Mouse (Mus musculus): ENCODE measurements around the gene Zswim5.
"Not testable (repeated sequence)": the region's sequence is repeated elsewhere in the genome, so short reads cannot be mapped to it uniquely, and the experiment has no call there.

The Zswim5 gene

DNA sequence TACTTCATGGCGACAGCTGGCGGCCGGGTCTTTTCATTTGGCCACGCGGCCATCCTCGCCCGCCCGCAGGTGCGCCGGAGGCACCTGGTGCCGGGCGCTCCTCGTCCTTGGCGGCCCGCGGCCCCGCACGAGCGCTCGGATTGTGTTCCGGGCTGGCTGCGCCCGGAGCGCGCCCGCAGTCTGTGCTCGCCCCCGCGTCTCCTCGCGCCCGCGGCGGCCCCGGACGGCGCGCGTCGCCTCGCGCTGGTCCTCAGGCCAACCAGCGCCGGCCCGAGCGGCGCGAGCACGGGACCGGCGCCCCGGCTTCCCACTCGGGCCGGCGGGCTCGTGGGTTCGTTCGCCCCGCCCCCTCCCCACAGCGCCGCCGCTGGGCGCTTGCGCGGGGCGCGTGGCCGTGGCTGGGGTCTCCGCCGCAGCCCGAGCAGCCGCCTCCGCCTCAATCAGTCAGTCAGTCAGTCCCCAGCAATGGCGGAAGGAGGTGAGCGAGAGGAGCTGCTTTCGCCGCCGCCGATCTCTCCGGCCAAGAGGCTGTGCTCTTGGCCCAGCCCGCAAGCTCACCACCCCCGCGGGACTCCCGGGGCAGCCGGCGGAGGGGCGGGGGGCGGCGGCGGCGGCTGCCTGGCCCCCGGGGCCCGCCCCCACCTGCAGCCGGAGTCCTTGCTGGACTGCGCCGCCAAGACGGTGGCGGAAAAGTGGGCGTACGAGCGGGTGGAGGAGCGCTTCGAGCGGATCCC is at the start of gene Zswim5:
TSS of gene Zswim5 (plus strand) at position 382 of the 734 bp plus-strand sequence.
- peak; percentile 70 to 77 for DNase-seq (ENCODE audit: low spot score in 2 of 2)

DNA sequence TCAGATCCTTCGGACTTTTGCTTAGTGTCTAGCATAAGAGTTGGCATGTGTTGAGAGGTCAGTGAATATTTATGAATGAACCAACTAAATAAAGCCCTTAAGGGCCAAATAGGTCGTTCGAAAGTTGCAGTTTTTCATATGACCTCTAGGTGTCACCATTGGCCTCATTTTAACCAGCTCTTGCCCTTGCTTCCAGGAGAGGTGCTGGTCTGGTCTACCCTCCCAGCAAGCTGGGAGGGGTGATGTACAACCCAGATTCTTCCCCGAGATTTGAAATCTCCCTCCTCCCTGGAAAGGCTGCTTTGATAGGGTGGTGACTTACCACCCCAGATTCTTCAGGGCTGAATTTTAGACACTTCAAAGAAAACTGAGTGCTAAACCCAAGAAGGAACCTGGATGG is 49.4 kb upstream of the Zswim5 start:
- DNase-seq (ENCODE audit: low spot score in 2 of 2), result peak in 1 of 2 experiments; percentile 56

DNA sequence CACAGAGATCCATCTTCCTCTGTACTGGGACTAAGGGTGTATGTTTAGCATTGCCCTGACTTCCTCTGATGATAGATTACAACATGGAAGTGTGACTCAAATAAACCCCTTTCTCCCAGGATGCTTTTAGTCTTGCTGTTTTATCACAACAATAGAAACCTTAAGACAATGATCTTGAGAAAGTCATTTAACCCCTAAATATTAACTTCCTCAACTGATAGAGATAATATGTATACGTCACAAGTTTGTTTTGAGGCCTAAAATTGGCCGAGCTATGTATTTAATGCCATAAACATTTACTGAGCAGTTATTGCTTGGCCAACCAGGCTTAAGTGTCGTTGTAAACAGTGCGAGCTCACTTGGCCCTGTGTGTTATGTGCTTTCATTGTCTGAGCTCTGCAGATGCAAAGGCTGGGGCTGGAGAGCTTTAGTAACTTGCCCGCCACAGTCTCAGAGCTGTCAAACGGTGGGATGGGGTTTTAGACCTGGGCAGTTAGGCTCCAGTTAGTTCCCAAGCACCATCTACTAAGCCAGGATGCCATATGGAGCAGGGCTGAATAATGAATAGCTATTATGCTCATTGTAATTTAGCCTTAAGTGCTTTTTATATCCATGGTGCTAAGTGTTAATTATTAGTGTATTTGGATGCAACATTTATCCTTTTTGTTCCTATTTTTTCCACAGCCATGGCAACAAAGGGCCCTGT is 47.7 kb upstream of the Zswim5 start:
- DNase-seq (ENCODE audit: low spot score in 2 of 2), result no peak

DNA sequence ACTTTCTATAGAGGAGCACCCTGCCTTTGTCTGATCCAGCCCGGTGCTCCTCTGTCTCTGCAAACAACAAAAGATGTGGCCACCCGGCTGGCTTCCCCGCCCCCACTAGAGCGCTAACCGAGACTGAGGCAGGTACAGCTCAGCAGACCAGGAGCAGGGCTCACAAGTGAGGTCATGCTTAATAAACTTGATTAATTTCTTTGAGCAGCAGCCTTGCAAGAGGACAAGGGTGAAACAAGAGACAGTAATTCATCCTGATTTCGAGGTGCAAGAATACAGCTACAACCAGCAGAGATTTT is 47.2 kb upstream of the Zswim5 start:
- no peak for DNase-seq (ENCODE audit: low spot score in 2 of 2)

DNA sequence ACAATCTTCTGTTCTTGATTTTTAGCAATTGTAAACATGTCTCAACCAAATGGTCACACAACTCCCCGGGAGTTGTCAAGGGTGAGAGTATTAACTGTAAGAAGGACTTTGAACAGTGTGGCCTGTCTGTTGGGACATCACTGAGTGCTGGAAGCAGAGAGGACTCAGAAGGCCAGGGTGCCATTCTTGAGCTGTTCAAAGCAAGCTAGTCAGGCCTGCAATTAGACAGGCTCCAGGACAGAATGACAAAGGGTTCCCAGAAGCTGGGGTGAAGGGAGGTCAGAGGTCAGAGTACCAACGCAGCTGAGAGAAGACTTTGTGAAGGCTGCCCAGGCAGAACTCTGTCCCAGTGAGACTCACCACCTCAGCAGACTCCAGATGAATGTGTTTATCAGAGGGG is 38.2 kb upstream of the Zswim5 start:
- no peak for DNase-seq (ENCODE audit: low spot score in 2 of 2)

DNA sequence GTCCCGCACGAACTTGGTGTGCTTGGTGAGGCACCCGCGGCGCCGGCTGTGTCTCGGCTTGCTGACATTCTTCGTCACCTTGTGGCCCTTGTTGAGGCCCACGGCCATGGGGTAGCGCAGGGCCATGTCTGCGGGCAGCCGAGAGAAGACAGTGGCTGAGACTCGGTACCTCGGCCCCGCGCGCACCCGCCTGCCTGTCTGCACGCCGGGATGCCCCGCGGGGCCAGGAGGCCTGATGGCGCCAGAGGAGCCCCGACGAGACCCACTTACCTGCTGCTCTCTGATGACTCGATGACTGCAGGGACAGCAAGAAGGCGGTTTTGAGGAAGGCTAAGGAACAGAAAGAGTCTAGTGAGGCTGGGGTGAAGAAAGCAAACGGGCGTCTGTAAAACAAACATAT is 37.1 kb upstream of the Zswim5 start:
- not testable (repeated sequence) for DNase-seq (ENCODE audit: low spot score in 2 of 2)

DNA sequence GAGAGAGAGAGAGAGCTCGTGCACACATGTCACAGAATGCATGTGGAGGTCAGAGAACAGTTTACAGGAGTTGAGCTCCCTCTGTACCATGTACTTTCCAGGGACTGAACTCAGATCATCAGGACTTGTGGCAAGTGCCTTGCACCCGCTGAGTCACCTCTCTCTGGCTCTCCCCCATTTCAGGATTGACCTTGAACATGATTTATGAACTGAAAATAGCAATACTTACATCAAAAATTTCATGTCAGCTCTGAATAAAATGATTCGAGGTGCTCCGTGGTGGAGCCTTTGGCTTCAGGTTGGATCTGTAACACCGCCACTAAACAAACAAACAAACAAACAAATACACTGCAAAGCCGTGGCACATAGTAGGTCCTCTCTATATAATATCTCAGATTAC is 36.3 kb upstream of the Zswim5 start:
- DNase-seq (ENCODE audit: low spot score in 2 of 2), result no peak

DNA sequence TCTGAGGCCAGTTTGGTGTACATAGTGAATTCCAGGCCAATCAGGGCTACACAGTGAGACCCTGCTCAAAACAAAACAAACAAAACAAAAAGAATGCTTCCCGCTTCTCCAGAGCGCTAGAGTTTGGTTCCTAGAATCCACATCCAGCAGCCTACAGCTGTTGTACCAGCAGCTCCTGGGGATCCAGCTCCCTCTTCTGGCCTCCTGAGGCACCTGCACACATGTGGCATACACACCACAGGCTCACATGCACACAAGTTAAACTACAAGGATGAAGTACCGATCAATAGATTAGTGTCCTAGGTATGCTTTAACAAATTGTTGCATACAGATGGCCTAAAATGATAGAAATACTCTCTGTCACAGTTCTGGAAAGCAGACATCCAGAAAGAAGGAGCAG is 32.9 kb upstream of the Zswim5 start:
- DNase-seq (ENCODE audit: low spot score in 2 of 2), result no peak

DNA sequence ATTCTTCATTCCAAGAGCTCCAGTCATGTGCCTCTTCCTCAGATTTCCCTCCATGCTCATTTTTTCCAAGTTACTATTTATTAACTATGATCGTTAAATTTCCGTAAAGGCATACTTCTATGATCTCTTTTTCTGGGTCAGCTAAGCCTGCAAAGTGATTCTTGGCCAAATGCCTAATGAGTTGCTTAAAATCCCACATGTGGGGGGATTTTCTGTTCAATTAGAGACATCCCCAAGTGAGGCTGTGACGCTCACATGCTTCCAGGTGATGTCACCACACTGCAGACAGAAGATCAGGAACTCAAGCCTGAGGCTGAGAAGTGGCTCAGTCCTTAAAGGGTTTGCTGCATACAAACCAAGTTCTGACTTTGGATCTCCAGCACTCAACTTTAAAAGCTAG is 27.3 kb upstream of the Zswim5 start:
- DNase-seq (ENCODE audit: low spot score in 2 of 2), result no peak

DNA sequence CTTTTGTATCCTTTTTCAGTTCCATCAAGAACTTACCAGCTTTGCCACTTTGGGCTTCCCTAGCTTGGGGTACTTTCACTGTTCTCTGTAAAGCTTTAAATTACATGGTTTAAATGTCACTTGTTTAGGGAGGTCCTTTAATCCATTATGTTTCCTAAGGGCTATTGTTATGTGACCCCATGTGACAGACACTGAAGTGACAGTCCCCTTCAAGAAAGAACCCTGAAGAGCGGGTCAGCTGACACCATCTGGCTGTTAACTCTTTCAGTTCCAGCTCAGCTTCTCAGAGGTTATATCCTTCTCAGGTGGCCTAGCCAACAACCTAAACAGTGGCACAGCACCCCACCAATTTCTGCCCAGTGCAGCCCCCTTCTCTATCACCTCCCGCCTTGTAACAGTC is 22.9 kb upstream of the Zswim5 start:
- DNase-seq (ENCODE audit: low spot score in 2 of 2), result no peak

DNA sequence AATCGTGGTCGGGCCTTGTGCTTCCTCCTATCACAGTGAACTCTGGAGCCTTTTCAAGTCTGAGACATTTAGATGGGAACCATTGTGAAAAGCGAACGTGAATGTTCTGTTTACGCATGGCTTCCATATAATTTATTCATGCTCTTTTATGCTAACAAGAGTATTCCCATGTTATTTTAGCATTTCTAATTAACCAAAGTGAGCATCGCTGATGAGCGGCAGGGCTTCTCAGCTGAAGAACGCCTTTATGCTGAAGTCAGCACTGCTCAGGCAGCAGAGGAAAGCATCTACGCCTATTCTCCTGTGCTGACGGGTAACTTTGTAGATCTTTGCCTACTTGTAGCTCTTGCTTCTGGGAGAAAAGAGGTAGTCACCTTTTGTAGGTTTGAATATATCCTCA is 20.0 kb upstream of the Zswim5 start:
- no peak for DNase-seq (ENCODE audit: low spot score in 2 of 2)

DNA sequence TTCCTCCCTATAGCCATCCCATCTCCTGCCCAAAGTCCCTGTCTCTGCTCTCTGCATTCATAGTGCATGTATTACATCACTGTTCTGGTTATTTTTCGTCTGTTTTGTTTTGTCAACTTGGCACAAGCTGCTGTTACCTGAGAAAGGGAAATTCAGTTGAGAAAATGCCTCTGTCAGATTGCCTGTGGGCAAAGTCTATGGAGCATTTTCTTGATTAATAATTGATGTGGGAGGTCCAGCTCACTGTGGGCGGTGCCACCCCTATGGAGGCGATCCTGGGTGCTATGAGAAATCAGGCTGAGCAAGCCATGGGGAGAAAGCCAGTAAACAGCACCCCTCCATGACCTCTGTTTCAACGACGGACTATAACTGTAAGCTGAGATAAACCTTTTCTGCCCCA is 17.5 kb upstream of the Zswim5 start:
- DNase-seq (ENCODE audit: low spot score in 2 of 2), result no peak

DNA sequence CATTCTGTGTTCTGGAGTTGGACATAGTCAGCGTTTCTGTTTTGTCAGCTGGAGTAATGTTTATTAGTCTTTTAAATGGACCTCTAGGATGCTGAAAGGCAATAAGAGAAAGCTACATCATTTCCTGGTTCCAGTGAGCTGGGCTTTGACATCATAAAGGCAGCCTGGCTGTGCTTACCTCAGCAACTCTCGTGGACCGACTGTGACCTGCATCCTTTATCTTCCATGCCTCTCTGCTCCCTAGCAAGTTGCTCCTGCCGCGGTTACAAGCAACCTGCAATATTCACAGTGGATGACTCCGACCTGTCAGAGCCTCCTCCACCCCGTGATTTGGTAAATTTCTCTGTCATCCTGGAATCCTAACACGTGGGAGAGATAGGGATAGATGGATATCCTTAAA is 15.2 kb upstream of the Zswim5 start:
- DNase-seq (ENCODE audit: low spot score in 2 of 2), result no peak

DNA sequence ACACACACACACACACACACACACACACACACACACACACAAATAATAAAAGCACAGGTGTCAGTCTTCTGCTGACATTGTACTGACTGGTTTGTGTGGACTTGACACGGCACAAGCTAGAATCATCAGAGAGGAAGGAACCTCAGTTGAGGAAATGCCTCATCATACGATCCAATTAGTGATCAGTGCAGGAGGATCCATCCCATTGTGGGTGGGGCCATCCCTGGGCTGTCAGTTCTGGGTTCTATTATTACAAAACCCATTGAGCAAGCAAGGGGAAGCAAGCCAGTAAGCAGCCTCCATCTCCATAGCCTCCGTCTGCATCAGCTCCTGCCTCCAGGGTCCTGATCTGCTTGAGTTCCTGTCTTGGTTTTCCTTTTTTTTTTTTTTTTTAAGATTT is 7.3 kb upstream of the Zswim5 start:
- no peak for DNase-seq (ENCODE audit: low spot score in 2 of 2)

DNA sequence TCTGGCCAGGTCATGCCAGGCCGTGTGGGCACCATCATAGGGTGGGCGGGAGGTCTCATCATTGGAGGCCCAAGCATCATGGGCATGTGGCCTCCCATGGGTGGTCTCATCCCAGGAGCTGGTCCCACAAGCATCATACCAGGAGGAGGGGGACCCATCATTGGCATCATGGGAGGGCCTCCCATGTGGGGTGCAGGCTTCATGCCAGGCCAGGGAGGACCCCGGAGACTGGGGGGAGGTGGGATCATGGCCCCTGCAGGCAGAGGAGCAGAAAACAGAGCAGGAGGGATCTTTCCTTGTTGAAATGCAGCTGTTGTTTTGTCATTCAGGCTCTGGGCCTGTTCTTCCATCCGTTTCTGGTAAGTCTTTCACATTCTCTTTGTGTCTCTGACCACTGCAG is 2.6 kb upstream of the Zswim5 start:
- no peak for DNase-seq (ENCODE audit: low spot score in 2 of 2)

DNA sequence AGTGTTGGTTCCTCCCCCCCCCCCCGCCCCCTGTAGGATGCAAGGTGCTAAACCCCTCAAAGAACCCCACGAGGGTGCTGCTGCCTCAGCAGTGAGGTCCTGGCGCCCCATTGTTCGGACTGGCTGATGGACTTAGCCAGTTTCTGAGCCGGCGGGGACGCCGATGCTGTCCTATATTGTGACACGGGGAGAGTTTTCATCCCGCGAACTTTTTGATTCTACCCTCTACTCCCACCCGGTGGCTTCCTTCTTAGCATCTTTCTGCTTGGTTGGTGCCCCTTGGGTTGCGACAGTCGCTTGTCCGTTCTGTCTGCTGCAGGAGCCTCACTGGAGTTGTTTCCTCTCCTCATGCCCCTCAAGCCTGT is 564 bp upstream of the Zswim5 start:
- DNase-seq (ENCODE audit: low spot score in 2 of 2), result peak in 1 of 2 experiments; percentile 49

DNA sequence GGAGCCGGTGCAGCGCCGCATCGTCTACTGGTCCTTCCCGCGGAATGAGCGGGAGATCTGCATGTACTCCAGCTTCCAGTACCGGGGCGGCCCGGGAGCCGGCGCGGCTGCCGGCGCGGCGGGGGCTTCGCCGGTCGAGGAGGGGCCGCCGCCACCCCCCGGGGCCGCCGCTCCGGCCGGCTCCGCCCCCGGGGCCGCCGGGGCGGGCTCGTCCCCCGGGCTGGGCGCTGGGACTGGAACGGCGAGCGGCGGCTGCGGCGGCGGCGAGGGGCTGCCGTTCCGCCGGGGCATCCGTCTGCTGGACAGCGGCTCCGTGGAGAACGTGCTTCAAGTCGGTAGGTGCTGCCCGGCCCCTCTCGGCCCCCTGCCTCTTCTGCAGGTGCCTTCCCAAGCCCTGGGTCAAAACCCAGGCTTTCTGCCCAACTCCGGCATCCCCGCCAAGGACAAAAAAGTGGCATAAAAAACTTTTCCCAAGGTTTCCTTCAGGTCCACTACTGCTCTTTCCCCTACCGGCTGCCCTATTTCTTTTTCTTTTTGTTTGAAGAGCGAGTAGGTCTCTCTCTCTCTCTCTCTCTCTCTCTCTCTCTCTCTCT is 649 bp downstream of the Zswim5 start:
- peak; percentile 23 to 31 for DNase-seq (ENCODE audit: low spot score in 2 of 2)

DNA sequence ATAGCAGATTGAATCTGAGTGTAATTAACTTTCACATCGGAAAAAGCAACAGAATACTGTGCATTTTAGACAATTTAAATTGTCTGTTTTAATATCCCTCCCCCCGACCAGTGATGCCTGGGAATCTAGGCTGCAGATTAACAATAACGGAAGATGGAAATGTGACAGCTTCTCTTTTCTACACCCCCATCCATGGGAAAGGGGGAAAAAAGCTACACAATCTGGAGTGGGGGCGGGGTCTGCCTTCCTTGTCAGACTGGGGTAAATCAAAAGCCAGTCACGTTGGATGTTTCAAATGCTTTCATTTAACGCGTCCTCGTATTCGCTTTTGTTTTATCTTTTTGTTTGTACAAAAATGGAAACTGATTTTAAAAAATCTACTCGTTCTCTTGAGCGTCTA is 1.3 kb downstream of the Zswim5 start:
- peak; percentile 12 to 23 for DNase-seq (ENCODE audit: low spot score in 2 of 2)

DNA sequence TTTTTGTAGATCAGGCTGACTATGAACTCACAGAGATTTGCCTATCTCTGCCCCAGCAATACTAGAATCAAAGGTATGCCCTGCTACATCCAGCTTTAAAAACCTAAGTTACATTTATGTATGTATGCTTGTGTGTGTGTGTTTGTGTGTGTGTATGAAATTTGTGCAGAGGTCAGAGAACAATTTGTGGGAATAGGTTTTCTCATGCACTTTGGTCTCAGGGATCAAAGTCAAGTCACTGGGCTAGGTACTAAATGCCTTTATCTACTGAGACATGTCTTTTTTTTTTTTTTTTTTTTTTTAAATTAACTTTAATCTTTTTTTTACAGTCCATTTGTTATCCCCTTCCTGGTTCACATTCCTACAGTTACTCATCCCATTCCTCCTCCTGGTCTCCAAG is 5.5 kb downstream of the Zswim5 start:
- DNase-seq (ENCODE audit: low spot score in 2 of 2), result no peak

DNA sequence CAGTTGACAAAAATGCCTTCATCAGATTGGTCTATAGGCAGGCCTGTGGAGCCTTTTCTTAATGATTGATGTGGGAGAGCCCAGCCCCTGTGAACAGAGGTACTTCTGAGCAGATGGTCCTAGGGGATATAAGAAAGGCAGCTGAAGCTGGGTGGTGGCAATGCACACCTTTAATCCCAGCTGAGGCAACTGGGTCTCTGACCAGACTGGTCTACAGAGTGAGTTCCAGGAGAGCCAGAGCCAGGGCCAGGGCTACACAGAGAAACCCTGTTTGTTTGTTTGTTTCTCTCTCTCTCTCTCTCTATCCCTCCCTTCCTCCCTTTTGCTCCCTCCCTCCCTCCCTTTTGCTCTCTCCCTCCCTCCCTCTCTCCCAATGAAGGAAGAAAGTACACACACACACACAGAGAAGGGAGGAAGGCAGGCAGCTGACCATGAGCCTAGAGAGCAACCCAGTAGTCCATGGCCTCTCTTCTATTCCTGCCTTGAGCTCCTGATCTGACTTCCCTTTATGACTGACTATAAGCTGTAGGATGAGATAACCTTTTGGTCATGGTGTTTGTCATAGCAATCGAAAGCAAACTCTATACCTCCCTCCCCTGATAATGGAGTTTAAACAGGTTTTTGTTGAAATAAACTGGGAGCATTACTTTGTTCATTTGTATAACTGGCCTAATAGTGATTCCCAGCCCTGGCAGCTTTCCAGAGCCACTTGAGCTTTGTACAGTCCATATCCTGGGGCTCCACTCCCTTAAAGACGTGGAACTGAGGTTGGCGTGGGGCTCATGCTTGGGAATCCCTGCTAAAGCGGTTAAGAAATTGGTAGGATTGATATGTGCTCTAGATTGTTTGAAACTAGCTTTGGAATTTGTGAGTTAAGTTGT is 17.3 kb downstream of the Zswim5 start:
- DNase-seq (ENCODE audit: low spot score in 2 of 2), result no peak

DNA sequence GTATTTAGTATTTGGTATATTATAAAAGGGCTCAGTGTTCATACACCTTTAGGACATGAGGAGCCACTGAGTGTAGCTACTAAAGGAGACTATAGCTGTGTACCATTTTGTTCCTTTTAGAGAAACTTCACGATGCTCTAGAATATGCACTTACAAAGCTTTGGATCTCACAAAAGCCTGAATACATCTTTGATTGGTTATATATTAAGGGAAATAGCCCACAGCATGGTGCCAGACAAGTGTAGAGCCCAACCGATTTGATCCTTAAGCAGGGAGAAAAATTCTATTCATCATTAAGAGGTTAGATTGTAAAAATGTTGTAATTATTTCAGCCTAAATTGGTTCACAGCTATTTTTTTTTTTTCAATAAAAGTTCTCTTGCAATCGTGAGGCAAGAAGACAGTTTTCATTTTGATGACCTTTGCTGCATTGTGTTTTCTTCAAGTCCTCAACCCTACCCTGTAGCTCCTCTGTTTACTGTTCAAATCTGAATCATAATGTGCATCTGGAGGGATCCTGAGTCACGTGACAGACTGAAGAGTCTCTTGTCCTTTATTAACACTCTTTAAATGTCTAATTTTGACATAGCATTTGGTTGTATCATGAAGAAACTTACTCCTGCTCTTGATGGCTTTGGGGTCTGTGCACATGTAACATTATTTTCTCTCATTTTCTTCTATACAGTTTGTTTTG is 33.5 kb downstream of the Zswim5 start:
- no peak for DNase-seq (ENCODE audit: low spot score in 2 of 2)

DNA sequence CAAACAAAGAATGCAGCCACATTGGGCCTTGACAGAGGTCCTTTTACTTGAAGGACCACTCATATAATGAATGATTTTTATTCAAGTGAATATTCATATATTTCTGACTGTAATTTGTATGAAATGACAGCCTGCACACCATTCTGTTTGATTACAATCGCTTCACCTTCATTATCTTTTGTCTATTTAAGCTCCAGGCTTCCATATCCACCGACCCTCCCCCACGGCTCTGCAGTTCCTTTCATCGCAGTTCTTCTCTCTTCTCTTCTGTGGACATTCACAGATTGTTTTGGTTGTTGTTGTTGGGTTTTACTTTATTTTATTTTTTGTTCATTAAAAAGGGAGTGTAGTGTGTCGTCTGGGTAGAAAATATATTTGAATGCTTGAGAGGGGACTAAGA is 34.0 kb downstream of the Zswim5 start:
- no peak for DNase-seq (ENCODE audit: low spot score in 2 of 2)
